Mouse (Mus musculus) mouse embryonic stem cell (cell line): ENCODE measurements around the gene Calm3.

Experiments used
- in situ Hi-C, 2 experiments: fragments of 300-500 bp; cut with MboI; formaldehyde crosslinking; loops; 1 replicate in 1 of 2; 3 replicates in 1 of 2; pipeline ENCODE4 v1.14.3; 2019 to 2020; ENCODE audit warnings: low sequenced_read_pairs in 2 of 2, low pct_unique_long_range_greater_than_20kb in 1 of 2, mixed read lengths in 1 of 2; ENCODE audit not compliant: unreplicated experiment in 1 of 2

The Calm3 gene

DNA sequence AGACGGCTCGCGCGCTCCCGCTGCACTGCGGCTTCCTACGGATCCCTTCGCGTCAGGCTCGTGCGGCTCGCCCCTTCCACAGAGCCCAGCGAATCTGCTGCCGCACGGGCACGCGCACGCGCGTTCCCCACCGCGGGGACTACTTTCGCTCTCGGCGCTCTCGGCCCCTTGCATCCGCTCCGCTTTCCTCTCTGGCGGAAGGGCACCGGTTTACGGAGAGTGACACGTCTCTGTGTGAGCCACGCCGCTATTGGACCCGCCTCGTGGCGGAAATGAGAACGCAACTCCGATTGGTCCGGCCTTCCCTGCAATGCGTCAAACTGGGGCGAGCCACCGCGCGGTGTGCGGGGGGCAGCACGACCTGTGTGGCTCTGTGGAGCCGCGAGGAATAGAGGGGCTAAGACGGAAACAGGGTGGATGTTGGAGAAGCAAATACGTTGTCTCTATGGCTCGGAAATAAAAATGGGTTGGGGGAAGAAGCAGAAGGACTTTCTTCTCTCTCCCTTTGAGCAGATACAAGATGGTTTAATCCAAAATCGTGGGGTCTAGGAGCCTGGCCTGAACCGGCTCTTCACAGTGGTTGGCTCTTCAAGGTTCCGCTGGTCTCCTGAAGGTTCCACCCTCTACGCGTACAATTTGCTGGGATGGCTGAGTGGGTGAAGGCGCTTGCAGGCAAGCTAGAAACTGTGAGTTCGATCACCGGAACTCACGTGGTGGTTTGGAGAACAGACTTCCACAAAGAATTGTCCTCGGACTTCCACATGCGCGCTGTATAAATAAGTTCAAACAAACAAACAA lies at the start of gene Calm3:
TSS of gene Calm3 (minus strand) at position 78 of the 798 bp plus-strand sequence.
- in situ Hi-C loops, result loop anchor here in 1 of 2 experiments (5.0 kb wide), 1 partner anchor 42 kb away; no protein-coding TSS in a partner anchor

DNA sequence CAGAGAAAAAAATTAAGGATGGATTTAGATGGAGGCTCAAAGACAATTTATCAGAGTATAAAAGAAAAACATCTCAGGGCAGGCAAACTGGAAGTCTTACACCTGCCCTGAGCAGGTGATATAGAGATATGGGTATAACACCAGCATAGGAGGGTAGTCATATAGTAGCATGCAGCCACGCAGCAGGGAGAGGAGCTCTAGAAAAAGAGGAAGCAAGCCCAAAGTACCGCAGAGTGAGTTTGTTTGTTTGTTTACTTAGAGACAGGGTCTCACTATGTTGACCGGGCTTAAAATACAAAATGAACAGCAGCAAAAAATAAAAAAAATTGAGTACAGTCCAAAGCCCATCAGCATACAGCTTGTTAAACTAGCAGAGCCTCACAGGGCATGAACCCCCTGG lies 47.2 kb upstream of the Calm3 start:
- in situ Hi-C loops, result no loop called here

DNA sequence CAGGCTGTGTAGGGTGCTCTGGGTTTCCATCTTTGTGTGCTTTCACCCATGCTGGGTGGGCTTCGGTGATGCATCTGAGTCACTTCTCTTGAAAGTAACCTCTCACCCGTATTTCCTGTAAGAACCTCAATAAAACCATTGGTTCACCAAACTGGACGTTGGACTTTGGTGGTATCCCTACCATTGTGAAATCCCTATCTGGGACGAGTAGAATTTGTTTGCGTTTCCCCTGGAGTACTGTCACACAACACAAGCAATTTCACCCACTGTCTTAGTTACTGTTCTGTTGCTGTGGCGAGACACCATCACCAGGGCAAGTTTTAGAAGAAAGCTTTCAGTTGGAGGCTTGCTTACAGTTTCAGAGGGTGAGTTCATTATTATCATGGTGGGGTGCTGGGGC lies 44.5 kb upstream of the Calm3 start:
- in situ Hi-C loops, result no loop called here

DNA sequence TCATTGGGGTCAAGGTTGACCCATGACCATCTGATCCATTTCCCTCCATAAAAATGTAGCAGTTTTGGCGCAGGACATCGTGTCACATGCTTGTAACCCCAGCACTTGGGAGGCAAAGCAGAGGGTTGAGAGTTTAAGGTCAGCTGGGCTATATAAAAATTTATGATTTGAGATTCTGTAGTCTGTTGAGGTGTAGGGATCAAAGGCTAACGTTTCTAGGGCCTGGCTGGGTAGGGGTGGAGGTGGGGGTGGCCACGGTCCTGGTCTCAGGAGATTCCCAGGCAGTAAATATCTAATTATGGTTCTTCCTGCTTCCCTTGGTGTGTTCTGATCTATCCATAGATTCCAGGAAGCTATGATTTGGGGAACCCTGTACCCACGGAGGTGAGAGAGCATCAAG lies 37.8 kb upstream of the Calm3 start:
- in situ Hi-C loops, result no loop called here

DNA sequence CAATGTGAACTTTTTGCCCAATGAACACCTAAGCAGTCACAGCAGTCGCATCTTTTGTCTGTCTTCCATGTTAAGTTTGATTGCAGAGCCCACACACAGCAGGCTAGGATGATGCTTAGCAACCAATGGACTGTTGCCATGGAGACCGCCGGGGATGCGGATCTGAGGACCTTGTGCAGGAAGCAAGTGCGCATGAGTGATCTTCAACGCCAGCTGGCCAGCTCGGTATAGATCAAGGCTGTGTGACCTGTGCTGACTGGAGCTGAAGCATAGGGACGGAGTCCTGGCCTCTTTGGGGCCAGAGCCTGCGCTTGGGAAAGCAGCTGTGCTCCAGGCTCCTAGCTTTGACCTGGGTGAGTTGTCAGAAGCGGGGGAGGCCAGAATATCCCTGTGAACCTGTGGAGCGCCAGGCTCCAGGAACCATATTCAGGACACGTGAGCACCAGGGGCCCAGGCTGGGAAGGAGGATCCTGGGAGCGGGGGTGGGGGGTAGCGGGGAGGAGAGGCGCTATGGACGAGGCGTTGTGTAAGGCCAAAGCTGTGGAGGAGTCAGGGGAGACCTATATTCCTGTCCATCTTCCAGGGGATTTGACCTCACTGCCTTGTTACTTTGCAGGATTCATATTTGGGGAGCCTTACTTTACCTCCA lies 35.7 kb upstream of the Calm3 start, which contains the start of gene Pnmal1:
TSS of gene Pnmal1 (plus strand) at position 141 of the 649 bp plus-strand sequence.
- in situ Hi-C loops, result no loop called here

DNA sequence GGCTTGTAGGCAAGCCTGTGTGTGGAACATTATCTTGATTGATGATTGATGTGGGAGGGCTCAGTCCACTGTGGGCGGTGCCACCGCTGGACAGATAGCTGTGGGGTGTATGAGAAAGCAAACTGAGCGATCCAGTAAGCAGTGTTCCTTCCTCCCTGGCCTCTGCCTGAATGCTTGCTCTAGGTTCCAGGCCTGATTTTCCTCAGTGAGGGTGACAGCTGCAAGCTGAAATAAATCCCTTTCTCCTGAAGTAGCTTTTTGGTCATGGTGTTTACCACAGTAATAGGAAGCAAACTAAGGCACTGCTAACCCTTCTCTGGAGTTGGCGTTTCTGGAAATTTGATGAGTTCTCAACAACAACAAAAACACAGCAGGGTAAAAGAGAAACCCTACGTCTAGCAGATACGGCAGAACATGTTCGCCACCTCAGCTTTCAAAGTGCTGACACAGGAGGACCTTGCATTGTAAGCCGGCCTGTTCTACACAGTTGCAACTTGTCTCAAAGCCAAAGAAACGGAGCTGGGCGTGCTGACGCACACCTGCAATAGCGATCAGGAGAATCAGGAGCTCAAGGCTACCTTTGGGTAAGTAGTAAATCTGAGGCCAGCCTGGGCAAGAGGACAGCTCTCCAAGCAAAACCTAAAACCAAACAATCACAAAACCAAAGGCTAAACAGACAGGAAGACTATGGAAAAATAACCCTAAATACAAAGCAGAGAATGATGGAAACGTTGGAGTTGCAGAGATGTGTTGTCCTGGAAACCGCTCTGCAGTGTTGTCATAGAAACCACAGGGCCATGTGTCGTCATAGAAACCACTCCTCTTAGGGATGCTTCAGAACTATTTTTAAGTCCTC lies 32.7 kb upstream of the Calm3 start:
- in situ Hi-C loops, result no loop called here

DNA sequence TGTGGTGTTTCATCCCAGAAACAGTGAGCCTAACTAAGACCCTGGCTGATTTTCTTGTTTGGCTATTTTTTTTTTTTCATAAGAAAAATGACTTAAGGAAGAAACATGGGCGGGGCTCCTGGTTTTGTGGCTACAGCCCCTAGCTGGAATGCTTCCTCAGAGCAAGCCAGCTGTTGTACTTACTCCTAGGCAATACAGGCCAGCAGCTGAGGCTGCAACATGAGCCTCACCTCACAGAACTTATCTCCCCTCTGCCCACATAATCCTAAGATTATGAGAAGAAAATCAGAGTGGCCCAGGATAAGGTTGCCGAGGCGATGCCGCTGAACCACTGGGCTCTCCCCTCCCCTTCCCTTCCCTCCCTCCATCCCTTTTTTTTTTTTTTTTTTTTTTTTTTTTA lies 31.8 kb upstream of the Calm3 start:
- in situ Hi-C loops, result no loop called here

DNA sequence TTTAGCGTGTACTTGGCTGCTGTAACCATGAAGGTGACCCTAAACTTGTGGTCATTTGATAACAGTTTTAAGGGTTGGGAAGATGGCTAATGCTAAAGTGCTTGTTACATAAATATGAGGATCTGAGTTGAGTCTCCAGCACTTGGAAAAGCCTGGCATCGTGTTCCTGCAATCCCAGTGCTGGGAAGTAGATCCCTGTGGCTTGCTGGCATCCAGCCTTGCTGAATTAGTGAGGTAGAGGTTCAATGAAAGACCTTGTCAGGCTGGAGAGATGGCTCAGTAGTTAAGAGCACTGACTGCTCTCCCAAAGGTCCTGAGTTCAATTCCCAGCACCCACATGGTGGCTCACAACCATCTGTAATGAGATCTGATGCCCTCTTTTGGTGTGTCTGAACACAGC lies 29.9 kb upstream of the Calm3 start:
- in situ Hi-C loops, result loop anchor here (5.0 kb wide), 1 partner anchor 44 kb away; no protein-coding TSS in a partner anchor

DNA sequence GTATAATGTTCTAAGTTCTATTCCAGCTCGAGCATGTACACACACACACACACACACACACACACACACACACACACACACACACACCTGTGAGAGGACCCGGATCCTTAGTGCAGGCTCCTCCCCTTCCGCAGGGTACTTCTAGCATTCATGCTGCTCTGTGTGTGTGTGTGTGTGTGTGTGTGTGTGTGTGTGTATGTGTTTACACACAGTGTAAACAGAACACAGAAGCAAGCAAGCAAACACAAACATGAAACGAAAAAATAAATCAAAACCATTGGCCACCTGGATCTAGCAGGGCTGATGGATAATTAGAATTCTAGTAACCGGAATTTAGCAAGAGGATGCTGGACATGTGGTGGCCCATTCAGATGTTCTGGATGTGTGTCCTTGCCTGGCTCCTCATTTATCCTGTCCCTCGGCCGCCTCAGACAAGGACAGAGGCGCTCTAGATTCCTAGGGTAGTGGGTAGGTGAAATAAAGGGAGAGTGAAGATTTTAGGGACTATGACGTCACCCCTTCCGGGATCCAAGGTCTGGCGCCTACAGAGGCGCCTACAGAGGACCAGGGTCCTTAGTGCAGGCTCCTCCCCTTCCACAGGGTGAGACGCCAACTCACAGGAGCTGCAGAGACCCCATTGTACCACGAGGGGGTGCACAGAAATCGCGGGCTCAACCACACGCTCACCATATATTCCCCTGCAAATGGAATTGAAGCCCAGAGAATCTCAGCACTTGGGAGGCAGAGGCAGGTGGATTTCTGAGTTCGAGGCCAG lies 27.1 kb upstream of the Calm3 start:
- in situ Hi-C loops, result loop anchor here (5.0 kb wide), 1 partner anchor 46 kb away; no protein-coding TSS in a partner anchor

DNA sequence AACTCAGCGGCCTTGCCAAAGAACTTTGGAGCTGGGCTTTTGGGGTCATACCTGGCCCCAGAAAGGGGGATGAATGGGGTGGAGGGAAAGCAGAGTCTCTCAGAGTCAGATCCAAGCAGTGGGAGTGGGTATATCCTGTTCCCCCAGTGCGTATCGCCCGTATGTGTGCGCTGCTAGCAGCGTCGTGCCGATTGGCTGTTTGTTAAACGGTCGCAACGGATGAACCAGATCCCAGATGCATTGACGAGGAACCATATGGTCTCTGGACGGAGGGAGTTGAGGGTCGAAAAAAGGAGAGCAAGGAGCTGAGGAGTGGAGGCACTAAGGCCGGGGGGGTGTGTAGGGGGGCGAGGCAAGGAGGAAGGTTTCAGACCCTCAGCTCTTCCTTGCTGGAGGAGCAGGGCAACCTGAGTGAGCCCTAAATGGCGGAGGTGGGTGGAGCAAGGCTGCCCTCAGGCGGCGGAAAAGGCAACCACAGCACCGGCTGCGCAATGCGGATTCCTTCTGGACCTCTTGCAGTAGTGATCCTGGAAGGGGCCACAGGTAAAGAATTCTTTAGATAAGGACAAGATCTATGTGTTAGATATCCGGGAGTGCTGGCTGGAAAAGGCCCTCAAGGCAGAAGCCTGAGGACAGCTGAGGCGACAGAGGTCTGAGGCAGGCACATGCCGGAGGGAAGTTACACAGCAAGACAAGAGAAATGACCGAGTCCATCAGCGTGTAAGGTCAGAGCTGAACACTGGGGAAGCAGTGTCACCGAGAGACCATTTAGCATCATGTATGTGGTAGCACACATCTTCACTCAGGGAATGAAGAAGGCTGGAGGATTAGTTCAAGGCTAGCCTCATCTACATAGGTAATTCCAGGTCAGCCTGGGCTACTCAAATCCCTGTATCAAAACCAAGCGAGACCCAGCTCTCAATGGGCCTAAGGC lies 26.3 kb upstream of the Calm3 start:
- in situ Hi-C loops, result loop anchor here (5.0 kb wide), 1 partner anchor 47 kb away; no protein-coding TSS in a partner anchor

DNA sequence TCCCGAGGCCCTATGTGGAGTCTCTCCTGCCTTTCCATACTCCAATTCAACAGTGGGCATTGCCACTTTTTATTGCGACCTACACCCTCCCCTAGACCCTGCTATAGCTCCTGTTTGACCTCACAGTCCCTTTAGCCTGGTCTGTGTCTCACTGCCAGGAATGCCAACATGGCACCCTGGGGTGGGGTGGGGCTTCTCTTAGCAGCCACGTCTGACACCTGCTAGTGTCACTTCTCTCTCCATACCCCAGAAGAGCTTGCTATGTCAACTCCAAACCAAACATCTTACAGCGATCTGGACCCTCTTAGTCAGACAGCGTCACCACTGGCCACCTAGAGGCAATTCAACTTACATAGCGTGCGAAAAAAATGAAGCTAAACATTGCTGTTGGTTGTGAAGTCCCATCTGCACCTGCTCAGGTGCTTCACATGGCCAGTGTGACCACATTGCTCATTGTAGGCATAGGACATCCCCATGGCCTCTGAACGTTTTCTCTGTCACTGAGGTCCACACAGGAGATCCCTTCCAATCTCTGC lies 25.1 kb upstream of the Calm3 start:
- in situ Hi-C loops, result no loop called here

DNA sequence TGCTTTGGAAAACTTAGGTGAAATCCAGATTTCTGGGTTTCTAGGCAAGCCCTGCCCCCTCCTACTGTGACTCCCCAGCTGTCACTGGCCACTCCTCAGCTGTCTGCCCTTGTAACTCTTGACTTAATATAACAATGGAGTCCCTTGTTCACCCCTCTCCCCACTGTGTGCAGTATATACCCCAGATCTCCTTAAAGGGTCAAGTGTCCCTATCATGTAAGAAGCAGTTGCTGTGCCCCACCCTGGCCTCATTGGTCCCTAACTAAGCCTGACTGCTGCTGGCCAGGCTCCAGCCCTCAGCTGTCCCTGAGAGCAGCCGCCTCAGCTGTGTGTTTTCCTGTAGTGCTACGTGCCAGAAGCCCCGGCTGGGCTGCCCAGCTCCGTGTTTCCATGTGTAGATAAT lies 24.0 kb upstream of the Calm3 start:
- in situ Hi-C loops, result no loop called here

DNA sequence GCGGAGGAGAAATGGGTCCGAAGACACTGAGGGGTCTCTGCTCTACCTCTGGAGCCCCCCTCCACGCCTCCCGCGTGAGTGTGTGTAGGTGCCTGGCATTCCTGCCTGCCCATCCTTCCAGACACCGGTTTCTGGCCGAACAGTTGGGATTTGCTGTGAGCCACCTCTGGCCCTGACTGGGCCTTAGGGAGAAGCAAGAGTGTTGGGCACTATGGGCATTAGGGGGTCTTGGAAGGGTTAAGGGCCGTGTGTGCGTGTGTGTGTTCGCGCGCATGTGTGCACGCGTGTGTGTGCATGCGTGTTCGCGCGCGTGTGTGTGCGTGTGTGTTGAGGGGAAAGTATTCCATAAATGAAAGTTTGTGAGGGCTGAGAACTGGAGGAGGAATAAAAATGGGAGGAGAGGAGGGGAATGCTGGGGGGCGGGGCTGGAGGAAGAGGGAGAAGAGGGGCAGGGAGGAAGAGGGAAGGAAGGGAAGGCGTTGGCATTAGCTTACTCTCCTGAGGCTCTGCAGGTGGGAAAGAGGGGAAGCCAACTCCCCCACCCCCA lies 23.5 kb upstream of the Calm3 start:
- in situ Hi-C loops, result no loop called here

DNA sequence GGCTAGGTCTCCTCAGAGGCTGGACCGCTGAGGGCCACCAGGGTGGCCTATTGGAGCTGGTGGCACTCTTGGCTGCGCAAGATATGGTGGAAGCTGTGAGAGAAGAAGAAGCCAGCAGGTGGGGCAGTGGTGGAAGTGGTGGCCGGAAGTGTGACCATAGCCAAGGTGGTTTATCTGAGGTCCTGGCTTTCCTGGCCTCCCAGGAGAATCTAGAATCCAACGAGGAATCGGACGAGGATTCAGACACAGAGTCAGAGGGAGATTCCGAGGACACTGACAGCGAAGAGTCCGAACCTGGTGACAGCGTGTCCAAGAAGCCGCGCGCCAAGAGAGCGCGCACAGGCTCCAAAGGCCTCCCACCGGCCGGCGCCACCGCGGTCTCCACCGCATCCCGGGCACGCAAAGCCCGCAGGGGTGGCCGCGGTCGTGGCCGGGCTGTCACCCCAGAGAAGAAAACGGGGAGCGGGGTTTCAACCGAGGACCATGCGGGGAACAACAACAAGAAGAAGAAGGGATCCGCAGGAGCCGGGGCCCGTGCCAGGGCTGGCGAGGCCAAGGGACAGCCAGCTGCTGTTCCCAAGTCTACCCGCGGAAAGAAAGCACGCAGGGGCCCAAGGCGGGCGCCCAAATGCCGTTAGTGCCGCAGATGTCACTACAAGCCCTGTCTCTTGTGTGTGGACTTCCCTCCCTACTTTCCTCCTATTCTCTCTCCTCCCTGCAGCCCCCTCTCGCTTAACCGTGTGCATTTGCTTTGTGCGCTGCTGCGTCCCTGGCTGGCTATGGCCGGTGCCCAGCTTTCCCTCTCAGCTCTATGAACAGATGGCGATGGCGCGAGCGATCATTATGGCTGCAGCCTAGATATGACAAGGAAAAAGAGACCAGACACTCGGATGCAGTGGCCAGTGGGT lies 22.8 kb upstream of the Calm3 start:
- in situ Hi-C loops, result no loop called here

DNA sequence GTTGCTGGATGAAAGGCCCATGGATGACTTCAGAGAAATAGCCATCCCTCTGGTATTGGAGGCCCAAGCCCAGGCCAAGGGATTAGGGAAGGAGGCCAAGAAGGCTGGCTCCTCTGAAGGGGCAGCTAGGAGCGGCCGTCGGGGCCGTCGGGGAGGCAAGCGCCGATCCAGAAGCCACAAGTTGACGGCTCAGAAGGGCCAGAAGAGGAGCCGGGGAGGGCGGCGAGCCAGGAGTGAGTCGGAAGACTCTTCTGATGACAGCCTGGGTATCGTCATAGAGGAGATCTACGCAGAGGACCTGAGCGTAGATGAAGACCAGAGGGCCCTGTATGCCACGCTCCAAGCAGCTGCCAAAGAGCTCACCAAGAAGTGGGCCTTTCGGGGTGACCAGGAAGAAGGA lies 21.5 kb upstream of the Calm3 start:
- in situ Hi-C loops, result no loop called here

DNA sequence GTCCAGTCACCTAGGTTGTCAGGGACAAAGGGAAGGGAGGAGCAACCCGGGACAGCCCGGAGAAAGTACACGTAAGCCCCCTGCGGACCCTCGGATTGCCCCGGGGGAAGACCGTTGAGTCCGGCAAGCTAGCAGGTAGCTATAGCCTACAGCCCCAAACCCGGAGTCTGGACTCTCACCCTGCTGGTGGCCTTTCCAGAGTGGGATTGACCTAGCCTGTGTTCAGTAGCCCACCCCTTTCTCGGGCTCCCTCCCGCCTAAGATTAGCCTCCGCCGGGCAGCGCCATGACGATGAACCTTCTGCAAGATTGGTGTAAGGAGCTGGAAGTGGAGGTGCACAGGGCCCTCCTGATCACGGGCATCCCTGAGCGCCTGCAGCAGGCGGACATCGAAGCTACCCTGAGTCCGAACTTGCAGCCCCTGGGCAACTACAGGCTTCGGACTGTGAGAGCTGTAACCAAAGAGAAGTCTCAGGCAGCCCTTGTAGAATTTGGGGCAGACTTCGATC lies 20.9 kb upstream of the Calm3 start:
- in situ Hi-C loops, result no loop called here
